Mouse (Mus musculus): ENCODE measurements around the gene Fbxo28. TPM values are rescaled to one million over a fixed set of nuclear protein-coding genes. Genes with fewer than 3 reads are reported as not detected.

Fbxo28 gene
- polyA plus RNA-seq, 1 experiment: 16.9 TPM

DNA sequence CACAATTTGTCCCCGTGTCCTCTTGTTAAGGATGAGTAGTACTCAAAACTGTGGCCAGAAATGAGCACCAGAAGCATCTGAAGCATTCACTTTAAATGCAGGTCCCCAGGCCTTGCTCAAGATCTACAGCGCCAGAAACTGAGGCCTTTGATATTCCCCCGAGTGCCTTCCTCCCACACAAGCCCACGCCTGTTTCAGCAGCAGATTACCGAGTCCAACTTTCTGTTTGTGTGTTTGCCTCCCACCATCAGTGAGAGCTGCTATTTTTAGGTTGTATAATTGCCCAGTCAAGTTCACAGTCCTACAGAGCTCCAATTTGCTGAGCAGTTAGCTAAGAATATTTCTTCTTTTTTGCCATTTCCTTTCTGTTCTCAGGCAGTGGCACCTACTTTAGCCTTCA is 5.1 kb upstream of the Fbxo28 start:
- TF ChIP-seq MYOG (IDR thresholded peaks at IDR 0.05; ENCODE audit: control insufficient read depth in 1 of 3, insufficient read depth in 1 of 3, insufficient read length in 2 of 3, low read depth in 2 of 3) (no peak), E2F4 (IDR thresholded peaks at IDR 0.05; ENCODE audit: insufficient read depth) (no peak), MYOD1 (IDR thresholded peaks at IDR 0.05; ENCODE audit: control insufficient read depth in 1 of 3, insufficient read length in 2 of 3, low read depth in 2 of 3) (no peak)
- Histone ChIP-seq H3K4me2 (ENCODE audit: low read depth) (no peak overlapping the region), H3K4me3 (no peak overlapping the region), H3K36me3 (ENCODE audit: control insufficient read depth, insufficient read depth) (no peaks in the 10 kb centered on the region), H3K27me3 (ENCODE audit: control insufficient read depth, insufficient read depth, insufficient read length) (no peaks in the 10 kb centered on the region), H3K79me2 (ENCODE audit: control insufficient read depth, insufficient read depth) (no peaks in the 10 kb centered on the region), H3ac (ENCODE audit: control insufficient read depth, insufficient read length) (no peak overlapping the region)

DNA sequence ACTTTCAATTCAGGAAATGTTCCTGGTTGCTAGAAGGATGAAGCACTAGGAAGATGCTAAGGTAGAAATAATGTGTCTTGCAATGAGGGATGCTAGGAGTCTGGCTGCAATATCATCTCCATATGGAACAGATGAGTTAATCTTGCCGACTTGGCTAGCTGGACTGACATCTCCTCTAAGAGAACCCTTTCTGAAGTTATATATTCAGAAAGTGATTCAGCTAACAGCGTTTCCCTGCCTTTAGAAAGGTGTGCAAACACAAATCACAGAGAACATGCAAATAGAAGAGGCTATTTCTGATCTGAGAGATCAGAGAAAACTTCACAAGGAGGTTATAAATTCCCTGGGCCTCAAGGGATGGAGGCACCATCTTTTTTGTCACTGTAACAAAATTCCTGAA is 4.4 kb upstream of the Fbxo28 start:
- H3K4me2 ChIP-seq (ENCODE audit: low read depth): no peak overlapping the region
- no peaks in the 10 kb centered on the region for H3K36me3 ChIP-seq (ENCODE audit: control insufficient read depth, insufficient read depth)
- H3K4me3 ChIP-seq: no peak overlapping the region
- TF ChIP-seq CEBPB (IDR thresholded peaks at IDR 0.05; ENCODE audit: insufficient read depth, poor library complexity, severe bottlenecking) (no peak), MYOG (IDR thresholded peaks at IDR 0.05; ENCODE audit: control insufficient read depth in 1 of 3, insufficient read depth in 1 of 3, insufficient read length in 2 of 3, low read depth in 2 of 3) (no peak), POLR2AphosphoS2 (IDR thresholded peaks at IDR 0.05; ENCODE audit: insufficient read length, low read depth) (no peak), REST (IDR thresholded peaks at IDR 0.05; ENCODE audit: insufficient read depth, insufficient read length) (no peak), USF1 (IDR thresholded peaks at IDR 0.05; ENCODE audit: low read depth) (no peak), TCF3 (IDR thresholded peaks at IDR 0.05; ENCODE audit: insufficient read length, low read depth) (no peak), POLR2A (IDR thresholded peaks at IDR 0.05; ENCODE audit: insufficient read length, low read depth) (no peak), E2F4 (IDR thresholded peaks at IDR 0.05; ENCODE audit: insufficient read depth) (no peak), SRF (IDR thresholded peaks at IDR 0.05; ENCODE audit: control insufficient read depth, insufficient read length, low read depth) (no peak)
- no peak overlapping the region for H3ac ChIP-seq (ENCODE audit: control insufficient read depth, insufficient read length)
- H3K27me3 ChIP-seq (ENCODE audit: control insufficient read depth, insufficient read depth, insufficient read length): no peaks in the 10 kb centered on the region
- H3K79me2 ChIP-seq (ENCODE audit: control insufficient read depth, insufficient read depth): peaks cover 4% of the 10 kb centered on the region

DNA sequence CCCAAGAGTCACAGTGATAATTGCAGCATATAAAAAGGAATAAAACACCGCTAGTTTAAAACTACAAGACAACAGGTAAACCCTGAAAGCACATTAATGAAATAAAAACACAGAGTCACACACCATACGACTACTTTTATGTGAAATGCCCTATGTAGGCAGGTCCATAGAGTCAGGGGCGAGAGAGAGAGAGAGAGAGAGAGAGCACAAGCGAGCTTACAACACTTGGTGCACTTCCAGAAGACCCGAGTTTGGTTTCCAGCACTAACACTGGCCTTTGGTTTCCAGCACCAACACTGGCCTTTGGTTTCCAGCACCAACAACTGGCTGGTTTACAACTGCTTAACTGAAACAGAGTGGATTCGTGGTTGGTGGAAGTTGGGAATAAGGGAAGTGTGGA is 564 bp upstream of the Fbxo28 start:
- Histone ChIP-seq H3K4me2 (ENCODE audit: low read depth) (peak overlapping the region; percentile 79), H3K79me2 (ENCODE audit: control insufficient read depth, insufficient read depth) (peaks cover 43% of the 10 kb centered on the region), H3K36me3 (ENCODE audit: control insufficient read depth, insufficient read depth) (no peaks in the 10 kb centered on the region), H3ac (ENCODE audit: control insufficient read depth, insufficient read length) (peak overlapping the region; percentile 96), H3K27me3 (ENCODE audit: control insufficient read depth, insufficient read depth, insufficient read length) (no peaks in the 10 kb centered on the region), H3K4me3 (peak overlapping the region; percentile 42)
- TF ChIP-seq SRF (IDR thresholded peaks at IDR 0.05; ENCODE audit: control insufficient read depth, insufficient read length, low read depth) (no peak), MAX (IDR thresholded peaks at IDR 0.05; ENCODE audit: low read depth) (no peak), MYOG (IDR thresholded peaks at IDR 0.05; ENCODE audit: control insufficient read depth in 1 of 3, insufficient read depth in 1 of 3, insufficient read length in 2 of 3, low read depth in 2 of 3) (no peak), REST (IDR thresholded peaks at IDR 0.05; ENCODE audit: insufficient read depth, insufficient read length) (no peak), USF1 (IDR thresholded peaks at IDR 0.05; ENCODE audit: low read depth) (no peak), TCF12 (IDR thresholded peaks at IDR 0.05; ENCODE audit: insufficient read depth, poor library complexity, severe bottlenecking) (no peak), MYOD1 (IDR thresholded peaks at IDR 0.05; ENCODE audit: control insufficient read depth in 1 of 3, insufficient read length in 2 of 3, low read depth in 2 of 3) (no peak), POLR2AphosphoS2 (IDR thresholded peaks at IDR 0.05; ENCODE audit: insufficient read length, low read depth) (no peak), TCF3 (IDR thresholded peaks at IDR 0.05; ENCODE audit: insufficient read length, low read depth) (no peak), E2F4 (IDR thresholded peaks at IDR 0.05; ENCODE audit: insufficient read depth) (no peak)

DNA sequence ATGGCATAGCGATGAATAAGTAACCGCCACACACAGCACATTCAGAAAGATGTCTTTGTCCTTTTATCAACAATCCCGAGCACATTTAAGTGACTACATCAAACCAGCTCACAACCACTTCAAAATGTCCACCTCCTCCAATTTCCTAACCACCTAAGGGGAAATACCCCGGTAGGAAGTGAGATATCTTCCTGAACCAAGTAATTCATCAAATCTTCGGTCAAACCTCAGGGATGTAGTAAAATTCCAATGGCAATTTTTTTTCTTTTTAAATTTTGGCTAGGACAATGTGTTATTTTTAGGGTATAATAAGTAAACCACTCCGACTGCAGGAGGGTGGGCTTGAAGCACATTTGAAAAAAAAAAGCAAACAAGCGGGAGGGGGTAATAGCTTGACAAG is 1.1 kb downstream of the Fbxo28 start:
- Histone ChIP-seq H3K4me2 (ENCODE audit: low read depth) (peak overlapping the region; percentile 86), H3K36me3 (ENCODE audit: control insufficient read depth, insufficient read depth) (no peaks in the 10 kb centered on the region), H3K27me3 (ENCODE audit: control insufficient read depth, insufficient read depth, insufficient read length) (no peaks in the 10 kb centered on the region), H3K79me2 (ENCODE audit: control insufficient read depth, insufficient read depth) (peaks cover 60% of the 10 kb centered on the region), H3K4me3 (peak overlapping the region; percentile 42), H3ac (ENCODE audit: control insufficient read depth, insufficient read length) (peak overlapping the region; percentile 96)
- TF ChIP-seq USF1 (IDR thresholded peaks at IDR 0.05; ENCODE audit: low read depth) (no peak), MYOG (IDR thresholded peaks at IDR 0.05; ENCODE audit: control insufficient read depth in 1 of 3, insufficient read depth in 1 of 3, insufficient read length in 2 of 3, low read depth in 2 of 3) (no peak), POLR2A (IDR thresholded peaks at IDR 0.05; ENCODE audit: insufficient read length, low read depth) (no peak), MYOD1 (IDR thresholded peaks at IDR 0.05; ENCODE audit: control insufficient read depth in 1 of 3, insufficient read length in 2 of 3, low read depth in 2 of 3) (no peak), MAX (IDR thresholded peaks at IDR 0.05; ENCODE audit: low read depth) (no peak), TCF12 (IDR thresholded peaks at IDR 0.05; ENCODE audit: insufficient read depth, poor library complexity, severe bottlenecking) (no peak), TCF3 (IDR thresholded peaks at IDR 0.05; ENCODE audit: insufficient read length, low read depth) (no peak), REST (IDR thresholded peaks at IDR 0.05; ENCODE audit: insufficient read depth, insufficient read length) (no peak), E2F4 (IDR thresholded peaks at IDR 0.05; ENCODE audit: insufficient read depth) (no peak), CEBPB (IDR thresholded peaks at IDR 0.05; ENCODE audit: insufficient read depth, poor library complexity, severe bottlenecking) (no peak), POLR2AphosphoS2 (IDR thresholded peaks at IDR 0.05; ENCODE audit: insufficient read length, low read depth) (no peak), SRF (IDR thresholded peaks at IDR 0.05; ENCODE audit: control insufficient read depth, insufficient read length, low read depth) (no peak)

DNA sequence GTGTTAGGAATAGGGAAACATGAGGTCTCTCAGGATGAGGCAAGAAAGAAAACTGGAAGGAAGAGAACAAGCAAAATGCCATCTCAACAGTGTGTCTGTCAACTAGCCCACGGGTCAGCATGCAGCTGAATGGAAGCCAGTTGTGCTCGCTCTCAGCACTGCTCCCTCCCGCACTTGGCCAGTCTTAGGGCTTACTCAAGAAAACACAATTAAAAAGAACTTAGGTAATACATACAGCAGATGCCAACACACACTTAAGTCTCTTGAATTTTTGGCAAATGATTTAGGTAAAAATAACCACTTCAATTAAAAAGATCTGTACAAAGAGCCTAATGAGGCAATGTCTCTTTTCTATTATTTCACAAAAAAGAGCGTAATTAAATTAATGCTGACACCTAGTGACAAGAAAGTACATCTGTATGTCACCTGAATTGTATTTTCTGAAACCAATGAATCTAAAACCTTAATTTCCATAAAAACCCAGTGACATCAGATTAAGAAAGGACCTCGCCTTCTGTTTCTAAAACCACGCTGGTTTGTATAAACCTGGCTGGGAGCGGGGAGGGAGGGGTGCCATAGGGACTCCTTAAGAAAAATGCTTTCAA is 2.4 kb downstream of the Fbxo28 start:
- no peaks in the 10 kb centered on the region for H3K27me3 ChIP-seq (ENCODE audit: control insufficient read depth, insufficient read depth, insufficient read length)
- no peak overlapping the region for H3K4me3 ChIP-seq
- peaks cover under 1% of the 10 kb centered on the region for H3K36me3 ChIP-seq (ENCODE audit: control insufficient read depth, insufficient read depth)
- peaks cover 72% of the 10 kb centered on the region for H3K79me2 ChIP-seq (ENCODE audit: control insufficient read depth, insufficient read depth)
- no peak overlapping the region for H3ac ChIP-seq (ENCODE audit: control insufficient read depth, insufficient read length)
- peak overlapping the region; percentile 86 for H3K4me2 ChIP-seq (ENCODE audit: low read depth)
- no peak for TF ChIP-seq POLR2AphosphoS2 (IDR thresholded peaks at IDR 0.05; ENCODE audit: insufficient read length, low read depth)
- TF ChIP-seq TCF3 (IDR thresholded peaks at IDR 0.05; ENCODE audit: insufficient read length, low read depth): no peak
- TF ChIP-seq MYOD1 (IDR thresholded peaks at IDR 0.05; ENCODE audit: control insufficient read depth in 1 of 3, insufficient read length in 2 of 3, low read depth in 2 of 3): no peak
- TF ChIP-seq REST (IDR thresholded peaks at IDR 0.05; ENCODE audit: insufficient read depth, insufficient read length): no peak
- no peak for TF ChIP-seq CEBPB (IDR thresholded peaks at IDR 0.05; ENCODE audit: insufficient read depth, poor library complexity, severe bottlenecking)
- no peak for TF ChIP-seq E2F4 (IDR thresholded peaks at IDR 0.05; ENCODE audit: insufficient read depth)
- TF ChIP-seq MYOG (IDR thresholded peaks at IDR 0.05; ENCODE audit: control insufficient read depth in 1 of 3, insufficient read depth in 1 of 3, insufficient read length in 2 of 3, low read depth in 2 of 3): no peak
- no peak for TF ChIP-seq POLR2A (IDR thresholded peaks at IDR 0.05; ENCODE audit: insufficient read length, low read depth)
- no peak for TF ChIP-seq MAX (IDR thresholded peaks at IDR 0.05; ENCODE audit: low read depth)
- TF ChIP-seq USF1 (IDR thresholded peaks at IDR 0.05; ENCODE audit: low read depth): no peak
- no peak for TF ChIP-seq TCF12 (IDR thresholded peaks at IDR 0.05; ENCODE audit: insufficient read depth, poor library complexity, severe bottlenecking)
- no peak for TF ChIP-seq SRF (IDR thresholded peaks at IDR 0.05; ENCODE audit: control insufficient read depth, insufficient read length, low read depth)

Measured in myocyte (in vitro differentiated cells).